Mouse (Mus musculus) stomach, postnatal 0 days (tissue): Measurements from ENCODE around the gene Psme2. TPM values are rescaled to one million over a fixed set of nuclear protein-coding genes. Genes with fewer than 3 reads are reported as not detected.

Experiments
- ATAC-seq: fragments of 200-750 bp; cut with Nextera tagmentation; 2 replicates; pipeline ENCODE4 v1.8.0; 2017; ENCODE audit not compliant: low FRiP score, low TSS enrichment
- DNase-seq: peaks from one replicate; pipeline ENCODE4 v3.0.0-alpha.2; 2016; ENCODE audit warnings: low spot score
- H3K27ac ChIP-seq: fragments of 300-500 bp; sonication (generic); replicated peaks from 2 replicates; pipeline ENCODE4 v1.5.1; 2014; ENCODE audit warnings: mild to moderate bottlenecking, control low read depth
- H3K27me3 ChIP-seq: fragments of 300-500 bp; sonication (generic); 2 replicates; pipeline ENCODE4 v1.6.1; 2014; ENCODE audit warnings: low read length; ENCODE audit not compliant: control insufficient read depth, insufficient read depth
- H3K36me3 ChIP-seq: fragments of 300-500 bp; sonication (generic); 2 replicates; pipeline ENCODE4 v1.6.1; 2014; ENCODE audit warnings: low read length, mixed read lengths; ENCODE audit not compliant: control insufficient read depth, insufficient read depth
- H3K4me1 ChIP-seq: fragments of 300-500 bp; sonication (generic); replicated peaks from 2 replicates; pipeline ENCODE4 v1.6.1; 2014; ENCODE audit warnings: antibody characterized with exemption; ENCODE audit not compliant: control insufficient read depth, insufficient read depth
- H3K4me2 ChIP-seq: fragments of 300-500 bp; sonication (generic); replicated peaks from 2 replicates; pipeline ENCODE4 v1.6.1; 2014; ENCODE audit warnings: low read depth, mild to moderate bottlenecking, control low read depth, moderate library complexity
- H3K4me3 ChIP-seq: fragments of 300-500 bp; sonication (generic); 2 replicates; pipeline ENCODE4 v1.5.1; 2014; ENCODE audit warnings: low read depth, low read length, control low read depth
- H3K9ac ChIP-seq: fragments of 300-500 bp; sonication (generic); 2 replicates; pipeline ENCODE4 v1.6.1; 2014; ENCODE audit warnings: mild to moderate bottlenecking, low read length, control low read depth, mixed read lengths
- H3K9me3 ChIP-seq: fragments of 300-500 bp; sonication (generic); 2 replicates; pipeline ENCODE4 v1.6.1; 2016; ENCODE audit warnings: low read length; ENCODE audit not compliant: control insufficient read depth
- CTCF ChIP-seq: IDR thresholded peaks from 2 replicates; pipeline ENCODE4 v1.5.1; 2016; ENCODE audit warnings: antibody characterized with exemption, low read depth, mild to moderate bottlenecking, moderate library complexity
- EP300 ChIP-seq: optimal IDR thresholded peaks from 2 replicates; pipeline ENCODE3; 2016; ENCODE audit warnings: antibody characterized with exemption
- WGBS: fragments of 180-500 bp; shearing (Covaris S2); extraction: QIAGEN DNeasy Blood & Tissue Kit; methylation state at CpG from one replicate; pipeline ENCODE4 v1.1.7; 2014; 5-methylcytosine and 5-hydroxymethylcytosine counted together
- polyA plus RNA-seq: library from polyadenylated mRNA; unstranded; fragments of >200 nt; fragmentation: Nextera tagmentation; extraction: Ambion mirVana; gene quantifications from 2 replicates; pipeline ENCODE4 v1.2.1, GENCODE M21; 2015

Psme2 gene
- polyA plus RNA-seq, 1 experiment from 2014 or later: 316 TPM

DNA sequence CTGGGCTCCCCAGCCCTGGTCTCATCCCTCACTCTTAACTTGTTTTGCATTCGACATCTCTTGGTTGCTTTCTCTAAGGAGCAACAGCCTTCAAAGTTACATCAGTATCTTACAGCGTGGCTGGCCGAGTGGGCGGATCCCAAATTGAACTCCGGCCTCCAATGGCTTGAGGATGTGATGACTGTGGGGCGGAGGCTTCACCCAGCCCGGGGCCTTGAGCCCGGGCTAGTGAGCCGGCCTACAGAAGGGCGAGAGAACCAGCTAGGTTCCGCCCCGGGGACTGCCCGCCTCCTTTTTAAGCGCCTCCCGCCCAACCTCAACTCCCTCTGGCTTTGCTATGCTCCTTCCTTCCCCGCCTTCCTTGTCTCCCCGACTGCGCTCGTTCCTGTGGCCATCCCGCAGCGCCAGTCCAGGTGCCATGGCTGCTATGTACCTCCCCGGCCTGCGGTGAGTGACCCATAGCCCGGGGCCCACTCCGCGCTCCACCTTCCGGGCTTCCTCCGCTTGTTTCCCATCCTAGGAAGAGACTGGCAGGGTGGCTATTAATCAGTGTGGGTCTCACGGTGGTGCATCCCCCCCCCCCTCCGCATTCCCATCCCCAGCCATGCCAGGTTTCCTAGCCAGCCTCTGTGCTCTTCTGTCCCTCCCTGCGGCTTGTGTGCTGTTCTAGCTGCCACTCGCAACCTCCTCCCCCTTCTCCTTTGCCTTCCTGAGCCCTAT, 50.7 kb downstream of the Psme2 start, which contains the start of gene Pck2:
TSS of gene Pck2 (plus strand) at position 200 of the 720 bp plus-strand sequence.
- TF ChIP-seq CTCF (peak; percentile 29), EP300 (no peak)
- DNase-seq: peak; percentile 88
- WGBS: under 1% methylated on average over 32 of the region's 32 CpGs

More for the DNA sequence above, 50.7 kb downstream of the Psme2 start, which contains the start of gene Pck2:
- Histone ChIP-seq H3K27ac (peak within 1 kb of the TSS; percentile 92), H3K9me3 (no peaks in the 10 kb centered on the region), H3K27me3 (no peaks in the 10 kb centered on the region), H3K36me3 (peaks cover 17% of the 10 kb centered on the region), H3K4me2 (peak within 1 kb of the TSS; percentile 87), H3K4me3 (peak within 1 kb of the TSS; percentile 64), H3K4me1 (peaks cover 2% of the 10 kb centered on the region; the same call in 1 of the 2 replicates), H3K9ac (peak within 1 kb of the TSS; percentile 72)
- ATAC-seq: peak; percentile 96

Other genes with a start within 250 kb of the Psme2 start
- gene Dhrs4, start 112.4 kb downstream of the Psme2 start, polyA plus RNA-seq: 53.7 and 54.5 TPM in 2 replicates
- gene Carmil3, start 100.5 kb downstream of the Psme2 start, polyA plus RNA-seq: 0.46 and 0.81 TPM in 2 replicates
- gene Cpne6, start 80.7 kb downstream of the Psme2 start, polyA plus RNA-seq: 0.08 and 0.17 TPM in 2 replicates
- 0.11 TPM in 1 of 2 replicates, not detected in the other for gene Nrl, start 66.1 kb downstream of the Psme2 start, polyA plus RNA-seq
- 15.7 and 16.1 TPM in 2 replicates for gene Pck2, start 50.8 kb downstream of the Psme2 start, polyA plus RNA-seq
- gene Dcaf11, start 31.1 kb downstream of the Psme2 start, polyA plus RNA-seq: 45.9 and 51.0 TPM in 2 replicates
- gene A730061H03Rik, start 30.7 kb downstream of the Psme2 start, polyA plus RNA-seq: 0.57 and 0.93 TPM in 2 replicates
- gene Fitm1, start 15.5 kb downstream of the Psme2 start, polyA plus RNA-seq: 0.30 and 0.35 TPM in 2 replicates
- gene Psme1, start 13.0 kb downstream of the Psme2 start, polyA plus RNA-seq: 130 and 136 TPM in 2 replicates
- 13.1 and 14.5 TPM in 2 replicates for gene Emc9, start 5.8 kb downstream of the Psme2 start, polyA plus RNA-seq
- gene Rnf31, start 595 bp upstream of the Psme2 start, polyA plus RNA-seq: 9.5 and 11.3 TPM in 2 replicates
- 14.1 and 14.7 TPM in 2 replicates for gene Irf9, start 12.5 kb upstream of the Psme2 start, polyA plus RNA-seq
- 4.5 TPM in 2 replicates for gene Rec8, start 26.9 kb upstream of the Psme2 start, polyA plus RNA-seq
- 28.8 and 38.3 TPM in 2 replicates for gene Ipo4, start 44.8 kb upstream of the Psme2 start, polyA plus RNA-seq
- gene Gm49378, start 46.8 kb upstream of the Psme2 start, polyA plus RNA-seq: 1.2 and 1.3 TPM in 2 replicates
- 71.7 and 75.6 TPM in 2 replicates for gene Tm9sf1, start 52.7 kb upstream of the Psme2 start, polyA plus RNA-seq
- 0.46 and 0.57 TPM in 2 replicates for gene Tssk4, start 59.1 kb upstream of the Psme2 start, polyA plus RNA-seq
- gene Mdp1, start 69.4 kb upstream of the Psme2 start, polyA plus RNA-seq: 46.5 and 50.6 TPM in 2 replicates
- 24.8 and 26.8 TPM in 2 replicates for gene Gmpr2, start 80.8 kb upstream of the Psme2 start, polyA plus RNA-seq
- gene Nedd8, start 81.0 kb upstream of the Psme2 start, polyA plus RNA-seq: 402 and 425 TPM in 2 replicates
- 17.5 and 17.8 TPM in 2 replicates for gene Tinf2, start 90.7 kb upstream of the Psme2 start, polyA plus RNA-seq
- 79.0 and 80.6 TPM in 2 replicates for gene Tgm1, start 122.8 kb upstream of the Psme2 start, polyA plus RNA-seq
- gene Rabggta, start 131.2 kb upstream of the Psme2 start, polyA plus RNA-seq: 25.7 and 27.3 TPM in 2 replicates
- gene Dhrs1, start 154.6 kb upstream of the Psme2 start, polyA plus RNA-seq: 92.3 and 99.5 TPM in 2 replicates
- 16.8 and 19.8 TPM in 2 replicates for gene Nop9, start 154.6 kb upstream of the Psme2 start, polyA plus RNA-seq
- gene Cideb, start 167.3 kb upstream of the Psme2 start, polyA plus RNA-seq: 12.3 and 13.6 TPM in 2 replicates
- 3.2 and 3.8 TPM in 2 replicates for gene Ltb4r2, start 170.3 kb upstream of the Psme2 start, polyA plus RNA-seq
- gene Ltb4r1, start 174.8 kb upstream of the Psme2 start, polyA plus RNA-seq: 1.8 TPM in 2 replicates
- gene Adcy4, start 193.0 kb upstream of the Psme2 start, polyA plus RNA-seq: 2.3 and 2.5 TPM in 2 replicates
- 8.7 and 13.2 TPM in 2 replicates for gene Ripk3, start 197.8 kb upstream of the Psme2 start, polyA plus RNA-seq
- 11.2 and 12.5 TPM in 2 replicates for gene Nfatc4, start 232.0 kb upstream of the Psme2 start, polyA plus RNA-seq